Mouse (Mus musculus) hindbrain, postnatal 0 days (tissue): ENCODE data around the gene Zfp869. TPM values are rescaled to one million over a fixed set of nuclear protein-coding genes. Genes with fewer than 3 reads are reported as not detected.
"Not testable (repeated sequence)": the region's sequence is repeated elsewhere in the genome, so short reads cannot be mapped to it uniquely, and the experiment has no call there.

Source experiments
- ATAC-seq: fragments of 200-750 bp; cut with Nextera tagmentation; 2 replicates; pipeline ENCODE4 v1.8.0; 2017; ENCODE audit warnings: mild to moderate bottlenecking, moderate TSS enrichment, moderate library complexity
- DNase-seq: peaks from one replicate; pipeline ENCODE4 v3.0.0-alpha.2; 2015; ENCODE audit warnings: low spot score
- H3K27ac ChIP-seq: fragments of 300-500 bp; sonication (generic); 2 replicates; pipeline ENCODE4 v1.5.1; 2014; ENCODE audit warnings: mild to moderate bottlenecking
- H3K27me3 ChIP-seq: fragments of 300-500 bp; sonication (generic); 2 replicates; pipeline ENCODE4 v1.6.1; 2014; ENCODE audit warnings: low read length, mixed read lengths; ENCODE audit not compliant: insufficient read depth
- H3K36me3 ChIP-seq: fragments of 300-500 bp; sonication (generic); 2 replicates; pipeline ENCODE4 v1.6.1; 2014; ENCODE audit warnings: low read length, mixed read lengths; ENCODE audit not compliant: insufficient read depth
- H3K4me1 ChIP-seq: fragments of 300-500 bp; sonication (generic); 2 replicates; pipeline ENCODE4 v1.6.1; 2014; ENCODE audit warnings: antibody characterized with exemption, low read length, mixed read lengths; ENCODE audit not compliant: insufficient read depth
- H3K4me2 ChIP-seq: fragments of 300-500 bp; sonication (generic); 2 replicates; pipeline ENCODE4 v1.6.1; 2014; ENCODE audit warnings: low read depth, mild to moderate bottlenecking, low read length, moderate library complexity, mixed read lengths
- H3K4me3 ChIP-seq: fragments of 300-500 bp; sonication (generic); 2 replicates; pipeline ENCODE4 v1.5.1; 2014; ENCODE audit warnings: low read length
- H3K9ac ChIP-seq: fragments of 300-500 bp; sonication (generic); replicated peaks from 2 replicates; pipeline ENCODE4 v1.6.1; 2014; ENCODE audit warnings: mild to moderate bottlenecking, low read length, moderate library complexity, mixed read lengths
- H3K9me3 ChIP-seq: fragments of 300-500 bp; sonication (generic); 2 replicates; pipeline ENCODE4 v1.6.1; 2016; ENCODE audit warnings: low read length, mixed read lengths
- CTCF ChIP-seq: IDR thresholded peaks from 2 replicates; pipeline ENCODE4 v1.5.1; 2016; ENCODE audit warnings: antibody characterized with exemption, control low read depth, low read depth
- WGBS: fragments of 180-500 bp; shearing (Covaris S2); extraction: QIAGEN DNeasy Blood & Tissue Kit; methylation state at CpG from one replicate; pipeline ENCODE4 v1.1.7; 2014; 5-methylcytosine and 5-hydroxymethylcytosine counted together
- polyA plus RNA-seq: library from polyadenylated mRNA; unstranded; fragments of >200 nt; fragmentation: Nextera tagmentation; extraction: Ambion mirVana; gene quantifications from 2 replicates; pipeline ENCODE4 v1.2.1, GENCODE M21; 2015
- total RNA-seq: library from RNA; depleted of rRNA; stranded (reverse); fragments of >200 nt; gene quantifications from 2 replicates; pipeline ENCODE4 v1.2.3, GENCODE M21; 2014; rRNA removed

The Zfp869 gene
- total RNA-seq (9.5 and 16.1 TPM in 2 replicates), polyA plus RNA-seq (17.5 and 18.4 TPM in 2 replicates)

DNA sequence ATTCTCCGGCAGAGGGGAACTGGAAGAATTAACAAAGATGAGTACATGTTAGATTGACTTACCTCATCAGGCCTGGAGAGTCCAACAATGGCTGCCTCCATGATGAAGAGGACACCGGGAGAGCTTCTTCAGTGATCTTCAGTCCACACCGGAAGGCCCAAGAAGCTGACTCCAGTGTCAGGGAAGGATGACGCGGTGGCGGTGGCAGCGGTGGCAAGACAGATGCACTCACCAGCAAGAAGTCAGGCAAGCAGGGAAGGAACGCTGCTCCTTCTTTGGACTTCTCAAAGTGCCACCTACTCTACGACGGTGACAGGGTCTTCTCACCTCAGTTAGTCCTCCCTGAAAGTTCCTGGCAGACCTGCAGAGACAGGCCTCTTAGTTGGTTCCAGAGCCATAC, at the start of gene Zfp869:
Gene Zfp869, minus strand, starts transcription at position 101 of the 400 bp plus-strand sequence.
- DNase-seq, H3K4me1 ChIP-seq, H3K27me3 ChIP-seq, H3K4me2 ChIP-seq, H3K4me3 ChIP-seq, H3K9ac ChIP-seq, H3K9me3 ChIP-seq, H3K27ac ChIP-seq, ATAC-seq: not testable (repeated sequence)
- H3K36me3 ChIP-seq = peaks cover 50% of the 10 kb centered on the region
- 98% methylated on average over 10 of the region's 10 CpGs for WGBS

DNA sequence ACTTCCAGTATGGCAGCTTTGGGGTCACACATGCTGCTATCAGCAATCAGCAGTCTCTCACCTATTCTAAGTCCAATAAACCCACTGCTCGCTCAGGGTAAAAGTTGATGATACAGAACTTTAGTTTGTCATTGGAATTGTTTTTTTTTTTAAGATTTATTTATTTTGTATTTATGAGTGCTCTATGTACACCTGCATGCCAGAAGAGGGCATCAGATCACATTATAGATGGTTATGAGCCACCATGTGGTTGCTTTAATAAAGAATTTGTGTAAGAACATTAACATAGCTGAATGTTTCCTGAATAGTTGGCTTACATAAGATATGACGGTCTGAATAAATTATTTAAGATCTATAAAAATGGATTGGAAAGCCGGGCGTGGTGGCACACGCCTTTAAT, 47.8 kb upstream of the Zfp869 start:
- TF ChIP-seq CTCF = peak; percentile 28; the same call in 1 of the 2 replicates
- Histone ChIP-seq H3K9ac (no peak overlapping the region), H3K4me3 (no peak overlapping the region), H3K27me3 (no peaks in the 10 kb centered on the region), H3K27ac (no peak overlapping the region), H3K4me2 (no peak overlapping the region), H3K9me3 (no peaks in the 10 kb centered on the region), H3K36me3 (peaks cover 7% of the 10 kb centered on the region; the same call in 1 of the 2 replicates), H3K4me1 (no peaks in the 10 kb centered on the region)
- ATAC-seq = no peak
- DNase-seq = no peak
- WGBS = 97% methylated on average over 5 of the region's 5 CpGs

DNA sequence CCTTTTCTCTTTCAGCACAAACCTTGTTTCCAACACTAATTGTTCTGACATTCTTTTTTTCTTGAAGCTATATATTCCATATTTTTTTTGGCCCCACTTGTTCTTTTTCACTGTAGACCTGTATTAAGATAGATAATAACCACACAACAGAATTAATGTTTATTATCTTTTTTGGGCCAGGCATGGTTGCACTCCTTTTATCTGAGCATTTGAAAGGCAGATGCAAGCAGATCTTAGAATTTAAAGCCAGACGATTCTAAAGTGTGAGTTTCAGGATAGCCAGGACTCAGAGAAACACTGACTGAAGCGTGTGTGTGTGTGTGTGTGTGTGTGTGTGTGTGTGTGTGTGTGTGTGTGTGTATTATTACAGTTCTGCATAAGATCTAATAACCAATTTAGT, 41.9 kb upstream of the Zfp869 start:
- ATAC-seq (no peak), DNase-seq (no peak)
- Histone ChIP-seq H3K9ac (no peak overlapping the region), H3K4me2 (no peak overlapping the region), H3K27ac (no peak overlapping the region), H3K4me3 (no peak overlapping the region), H3K36me3 (no peaks in the 10 kb centered on the region), H3K4me1 (peaks cover 5% of the 10 kb centered on the region; the same call in 1 of the 2 replicates), H3K9me3 (no peaks in the 10 kb centered on the region), H3K27me3 (no peaks in the 10 kb centered on the region)
- 92% methylated on average over 2 of the region's 2 CpGs for WGBS
- TF ChIP-seq CTCF = no peak

DNA sequence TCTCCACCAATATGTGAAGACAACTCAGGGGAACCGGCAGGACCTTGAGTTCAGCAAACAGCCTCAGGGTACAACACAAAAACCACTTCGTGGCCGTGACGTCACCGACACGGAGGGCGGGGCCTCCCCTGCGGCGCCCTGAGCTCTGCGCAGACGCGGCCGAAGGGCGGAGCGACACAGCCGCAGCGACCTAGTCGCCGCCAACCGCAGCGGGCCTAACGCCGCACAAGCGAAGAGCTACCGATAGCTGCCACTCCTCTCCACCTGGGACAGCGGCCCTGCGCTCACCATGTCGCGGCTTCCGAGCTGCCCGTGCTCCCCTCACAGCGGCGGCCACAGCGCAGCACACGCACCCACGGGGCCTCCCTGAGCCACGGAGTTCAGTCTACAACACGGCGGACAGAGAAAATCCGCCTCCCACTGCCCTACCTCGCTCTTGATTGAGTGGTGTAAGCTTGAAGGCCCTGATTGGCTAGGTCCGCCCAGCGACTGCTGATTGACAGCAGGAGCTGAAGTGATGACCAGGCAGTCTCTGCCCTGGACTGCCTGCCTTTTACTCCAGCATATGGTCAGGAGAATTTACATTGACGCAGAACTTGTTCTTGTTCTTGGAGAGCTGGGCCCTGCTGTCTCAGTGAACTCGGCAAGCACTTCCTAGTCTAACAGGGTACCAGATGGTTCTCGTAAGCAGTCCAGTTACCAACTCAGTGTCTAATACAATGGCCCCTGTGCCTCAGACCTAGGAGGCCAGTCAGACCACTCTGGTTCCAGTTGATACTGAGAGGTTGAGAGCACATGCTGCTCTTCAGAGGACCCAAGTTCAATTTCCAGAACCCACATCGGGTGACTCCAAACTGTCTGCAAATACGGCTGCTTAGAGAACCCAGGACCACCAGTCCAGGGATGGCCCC, 39.3 kb upstream of the Zfp869 start, which contains the start of gene Zfp963:
Gene Zfp963, minus strand, starts transcription at position 427 of the 911 bp plus-strand sequence.
- ATAC-seq (peak; percentile 99), DNase-seq (peak; percentile 97)
- no peak for TF ChIP-seq CTCF
- Histone ChIP-seq H3K9ac (peak within 1 kb of the TSS; percentile 79), H3K36me3 (no peaks in the 10 kb centered on the region), H3K9me3 (no peaks in the 10 kb centered on the region), H3K4me3 (peak within 1 kb of the TSS; percentile 74), H3K4me2 (peak within 1 kb of the TSS; percentile 49), H3K27ac (peak within 1 kb of the TSS; percentile 100), H3K4me1 (peaks cover 5% of the 10 kb centered on the region; the same call in 1 of the 2 replicates), H3K27me3 (no peaks in the 10 kb centered on the region)
- 3% methylated on average over 48 of the region's 48 CpGs for WGBS

DNA sequence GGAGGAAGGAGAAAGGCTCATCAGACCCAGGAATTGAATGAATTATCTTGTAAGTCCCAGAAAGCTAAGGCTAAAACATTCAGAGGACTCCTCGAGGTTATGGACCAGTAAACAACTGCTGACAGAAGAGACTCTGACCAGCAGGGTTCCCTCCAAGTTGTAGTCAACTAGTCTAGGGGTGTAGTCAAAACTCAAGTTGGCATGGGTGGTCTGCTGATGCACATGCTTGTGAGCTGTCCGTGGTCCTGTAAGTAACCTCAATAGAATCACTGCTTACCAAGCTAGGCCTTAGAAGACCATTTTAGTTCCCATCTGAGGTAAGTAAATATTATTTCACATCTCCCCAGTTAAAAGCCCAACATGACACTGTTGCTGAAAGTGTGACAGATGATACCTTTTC, 30.7 kb upstream of the Zfp869 start:
- WGBS = 85% methylated on average over 2 of the region's 2 CpGs
- no peaks in the 10 kb centered on the region for H3K4me1 ChIP-seq
- H3K27ac ChIP-seq = no peak overlapping the region
- H3K9me3 ChIP-seq = no peaks in the 10 kb centered on the region
- DNase-seq = no peak
- H3K4me2 ChIP-seq = no peak overlapping the region
- no peak overlapping the region for H3K4me3 ChIP-seq
- no peak for TF ChIP-seq CTCF
- no peaks in the 10 kb centered on the region for H3K27me3 ChIP-seq
- no peak overlapping the region for H3K9ac ChIP-seq
- no peak for ATAC-seq
- H3K36me3 ChIP-seq = peaks cover 5% of the 10 kb centered on the region; the same call in 1 of the 2 replicates

DNA sequence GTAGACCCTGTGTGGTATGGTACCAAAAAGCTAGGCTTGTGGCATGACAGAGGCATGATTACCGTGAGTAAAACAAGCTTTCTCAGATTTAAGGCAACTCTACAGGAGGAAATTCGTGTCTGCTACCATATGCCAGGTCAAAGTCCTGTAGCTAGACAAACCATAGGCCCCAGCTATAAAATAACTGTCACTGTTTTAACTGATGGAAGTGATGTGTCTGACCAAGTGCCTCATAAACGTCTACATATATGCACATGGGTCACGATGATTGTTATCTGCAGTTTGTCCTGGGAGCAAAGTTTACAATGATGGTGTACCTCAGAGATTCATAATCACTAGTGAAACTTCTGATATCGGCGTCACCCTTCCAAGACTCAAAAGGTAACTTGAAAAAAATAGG, 30.2 kb upstream of the Zfp869 start:
- no peak for ATAC-seq
- H3K4me2 ChIP-seq = no peak overlapping the region
- H3K4me3 ChIP-seq = no peak overlapping the region
- no peaks in the 10 kb centered on the region for H3K9me3 ChIP-seq
- H3K4me1 ChIP-seq = no peaks in the 10 kb centered on the region
- no peak for TF ChIP-seq CTCF
- H3K27ac ChIP-seq = no peak overlapping the region
- peaks cover 5% of the 10 kb centered on the region; the same call in 1 of the 2 replicates for H3K36me3 ChIP-seq
- H3K27me3 ChIP-seq = no peaks in the 10 kb centered on the region
- WGBS = 91% methylated on average over 6 of the region's 6 CpGs
- H3K9ac ChIP-seq = no peak overlapping the region
- DNase-seq = no peak

DNA sequence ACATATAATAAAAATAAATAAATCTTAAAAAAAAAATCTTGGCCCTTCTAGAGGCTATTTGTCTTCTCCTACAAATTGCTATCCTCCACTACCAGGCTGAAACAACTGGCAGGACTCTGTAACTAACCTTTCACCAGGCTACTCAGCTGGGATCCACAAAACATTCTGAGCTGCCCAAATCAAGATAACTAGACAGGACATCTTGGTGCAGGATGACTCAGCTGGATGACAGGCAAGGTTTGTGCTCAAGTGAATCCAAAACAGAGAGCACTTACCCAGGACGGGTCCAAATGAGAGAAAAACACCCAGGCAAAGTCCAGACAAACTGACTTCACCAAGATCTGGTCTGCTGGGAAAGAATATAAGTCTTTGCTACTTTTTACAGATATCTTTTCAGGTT, 25.0 kb upstream of the Zfp869 start:
- WGBS = 76% methylated on average over 1 of the region's 1 CpGs
- H3K4me3 ChIP-seq = no peak overlapping the region
- no peak overlapping the region for H3K27ac ChIP-seq
- H3K36me3 ChIP-seq = no peaks in the 10 kb centered on the region
- H3K4me2 ChIP-seq = no peak overlapping the region
- DNase-seq = no peak
- TF ChIP-seq CTCF = no peak
- H3K27me3 ChIP-seq = no peaks in the 10 kb centered on the region
- H3K9me3 ChIP-seq = 0 out of 2 replicates have a peak, but pooled peaks cover 5% of the 10 kb centered on the region
- ATAC-seq = no peak
- no peaks in the 10 kb centered on the region for H3K4me1 ChIP-seq
- H3K9ac ChIP-seq = no peak overlapping the region
